Mouse (Mus musculus) CD4-positive helper T cell, adult 2 months (primary cell): ENCODE data around the gene Ascc3.

Experiments used
- DNase-seq: peaks from one replicate; pipeline ENCODE4 v3.0.0-alpha.2; 2012; ENCODE audit warnings: low read depth, missing footprints, low spot score

Gene Ascc3

DNA sequence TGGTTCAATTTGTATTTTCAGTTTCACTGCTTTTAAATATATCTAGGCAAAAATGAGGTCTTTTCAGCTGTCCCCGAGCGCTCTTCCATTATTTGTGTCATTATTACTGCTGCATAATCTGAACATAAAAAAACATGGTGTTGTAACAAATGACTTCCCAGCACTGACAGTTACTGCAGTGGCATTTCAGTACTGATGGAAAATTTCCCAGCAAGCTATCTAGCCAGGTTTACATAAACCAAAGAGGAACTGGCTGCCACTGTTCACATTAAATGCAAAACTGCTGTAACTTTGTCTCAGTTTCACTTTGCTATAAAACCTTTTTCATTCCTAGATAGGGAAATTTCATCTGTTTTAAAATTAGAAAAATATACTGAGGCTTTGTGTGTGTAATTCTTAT is 170.5 kb downstream of the Ascc3 start:
- no peak for DNase-seq

DNA sequence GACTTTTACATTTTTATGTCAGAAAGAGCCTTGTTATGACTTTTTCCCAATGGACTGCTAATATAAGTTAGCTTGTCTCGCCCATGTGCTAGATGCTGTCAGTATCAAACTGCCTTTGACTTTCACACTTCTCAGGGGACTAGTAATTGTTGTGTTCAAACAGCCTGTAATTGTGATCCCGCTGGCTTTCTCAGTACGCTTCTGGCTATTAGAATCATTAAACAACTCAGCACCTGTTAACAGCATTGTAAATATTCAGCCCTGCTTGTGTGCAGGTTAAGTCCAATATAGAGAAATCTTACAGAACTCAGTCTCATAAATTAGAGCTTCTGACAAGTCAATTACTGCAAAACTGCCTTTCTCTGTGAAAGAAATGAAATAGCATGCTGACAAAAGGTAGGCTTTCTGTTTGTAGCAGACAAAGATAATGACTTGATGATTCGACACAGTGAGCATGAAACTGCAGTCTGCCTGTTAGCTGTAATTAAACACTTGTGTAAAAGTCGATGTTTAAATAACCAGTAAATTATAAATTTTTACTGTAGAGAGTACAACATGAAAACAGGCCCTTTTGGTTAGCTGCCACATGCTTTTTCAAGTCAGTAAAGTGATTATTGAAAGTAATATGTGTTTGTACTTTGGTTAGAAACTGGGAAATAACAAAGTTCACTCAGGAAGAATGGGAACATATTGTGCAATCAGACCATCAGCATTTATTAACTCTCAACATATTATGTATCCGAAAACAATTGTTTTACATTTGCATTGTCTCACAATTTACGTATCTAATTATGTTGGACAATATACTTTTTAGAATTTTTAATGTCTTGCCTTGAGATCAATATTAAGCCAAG is 171.2 kb downstream of the Ascc3 start:
- no peak for DNase-seq

DNA sequence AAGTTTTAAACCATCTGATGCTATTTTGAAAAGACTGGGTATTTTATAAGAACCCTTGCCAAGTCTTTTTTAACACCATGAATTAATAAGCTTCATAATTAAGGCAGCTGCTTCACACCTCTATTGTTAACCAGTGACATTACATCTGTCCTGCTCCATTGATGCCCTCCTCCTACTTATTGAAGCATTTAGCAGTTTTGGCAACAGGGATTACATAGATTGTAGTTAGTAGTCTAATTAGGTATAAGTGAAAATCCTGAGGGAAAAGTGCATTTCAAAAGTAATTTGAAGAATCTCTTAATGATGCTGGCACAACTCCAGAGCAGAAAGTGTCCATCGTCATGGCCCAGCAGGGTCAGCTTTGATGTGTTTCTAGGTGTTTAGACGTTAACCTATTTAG is 180.3 kb downstream of the Ascc3 start:
- DNase-seq = no peak

DNA sequence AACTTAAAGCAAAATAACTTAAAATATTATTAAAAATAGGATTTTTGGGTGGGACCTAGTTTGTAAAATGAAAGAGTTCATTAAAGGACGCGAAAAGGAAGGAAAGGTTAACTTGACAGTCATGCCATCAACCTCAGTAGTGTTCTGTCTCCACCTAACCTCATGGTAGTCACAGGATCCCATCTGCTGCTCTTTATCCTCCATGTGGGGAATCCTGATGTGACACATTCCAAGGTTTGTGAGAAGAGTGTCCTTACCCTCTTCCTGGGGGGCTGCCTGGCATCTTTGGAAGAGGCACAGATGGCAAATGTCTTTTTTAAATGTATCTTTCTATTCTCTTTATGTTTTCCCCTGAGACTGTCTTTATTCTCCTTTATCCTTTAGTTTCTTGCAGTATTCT is 181.4 kb downstream of the Ascc3 start:
- DNase-seq = no peak

GRCm38 (mm10) chr10:50792840-50793239 is 200.4 kb downstream of the Ascc3 start:
- no peak for DNase-seq

GRCm38 (mm10) chr10:50801594-50801993 is 209.1 kb downstream of the Ascc3 start:
- DNase-seq = no peak

DNA sequence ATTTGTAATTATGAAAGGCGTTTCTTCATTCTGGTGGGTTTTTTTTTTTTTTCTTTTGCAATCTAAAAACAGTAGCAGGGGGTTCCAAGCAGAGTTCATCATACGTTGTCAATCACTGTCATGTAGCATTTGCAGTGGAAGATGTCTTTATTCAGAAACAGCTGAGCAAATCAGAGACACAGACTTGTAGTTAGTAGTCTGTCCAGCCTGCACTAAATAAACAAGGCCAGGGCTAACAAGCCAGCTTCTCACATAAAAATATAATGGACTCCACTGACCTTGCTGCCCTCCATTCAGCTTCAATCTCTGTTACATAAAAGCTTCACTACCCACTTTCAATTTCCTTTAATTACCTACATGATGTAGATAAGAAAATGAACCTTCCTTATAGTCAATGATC is 209.9 kb downstream of the Ascc3 start:
- DNase-seq = no peak

DNA sequence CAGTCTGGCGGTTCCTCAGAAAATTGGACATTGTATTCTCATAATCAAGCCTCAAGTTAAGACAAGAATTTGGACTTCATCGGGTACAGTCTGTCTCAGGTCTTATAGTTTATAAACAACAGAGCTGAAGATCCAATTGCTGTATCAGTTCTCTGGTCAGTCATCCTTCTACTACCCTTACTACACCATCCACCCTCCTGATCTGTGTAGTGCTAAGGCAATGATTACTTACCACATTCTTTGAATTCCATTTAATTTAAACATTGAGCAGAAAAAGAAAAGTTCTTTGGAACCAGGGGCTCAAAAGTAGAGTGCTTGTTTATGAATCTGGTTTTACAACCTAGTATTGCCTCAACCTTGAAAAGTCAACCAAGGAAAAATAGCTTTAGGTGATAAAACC is 213.7 kb downstream of the Ascc3 start:
- DNase-seq = no peak

DNA sequence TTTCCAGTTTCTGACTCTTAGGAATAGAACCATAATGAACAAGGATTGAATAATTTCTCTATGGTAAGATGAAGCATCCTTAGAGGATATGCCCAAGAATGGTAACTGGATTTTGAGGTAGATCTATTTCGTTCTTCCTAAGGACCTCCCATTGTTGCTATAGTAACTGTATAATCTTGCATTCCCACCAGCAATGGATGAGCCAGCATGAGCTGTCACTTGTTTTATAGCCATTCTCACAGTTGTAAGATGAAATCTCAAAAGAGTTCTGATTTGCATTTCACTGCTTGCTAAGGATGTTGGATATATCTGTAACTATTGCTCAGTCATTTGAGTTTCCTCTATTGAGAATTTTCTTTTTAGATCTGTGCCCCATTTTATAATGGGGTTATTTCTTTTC is 229.9 kb downstream of the Ascc3 start:
- DNase-seq = no peak

DNA sequence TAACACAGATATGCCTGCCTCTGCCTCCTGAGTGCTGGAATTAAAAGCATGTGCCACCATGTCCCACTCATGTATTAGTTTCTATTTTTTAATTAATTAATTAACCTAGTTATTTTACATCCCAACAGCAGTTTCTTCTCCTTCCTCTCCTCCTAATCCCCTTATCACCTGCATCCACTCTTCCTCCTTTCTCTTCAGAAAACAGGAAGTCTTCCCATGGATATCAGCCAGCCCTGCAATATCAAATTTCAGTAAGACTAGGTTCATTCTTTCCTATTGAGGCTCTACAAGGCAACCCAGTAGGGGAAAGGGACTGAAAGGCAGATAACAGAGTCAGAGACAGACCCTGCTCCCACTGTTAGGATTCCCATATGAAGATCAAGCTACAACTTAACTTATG is 234.4 kb downstream of the Ascc3 start:
- DNase-seq = no peak

DNA sequence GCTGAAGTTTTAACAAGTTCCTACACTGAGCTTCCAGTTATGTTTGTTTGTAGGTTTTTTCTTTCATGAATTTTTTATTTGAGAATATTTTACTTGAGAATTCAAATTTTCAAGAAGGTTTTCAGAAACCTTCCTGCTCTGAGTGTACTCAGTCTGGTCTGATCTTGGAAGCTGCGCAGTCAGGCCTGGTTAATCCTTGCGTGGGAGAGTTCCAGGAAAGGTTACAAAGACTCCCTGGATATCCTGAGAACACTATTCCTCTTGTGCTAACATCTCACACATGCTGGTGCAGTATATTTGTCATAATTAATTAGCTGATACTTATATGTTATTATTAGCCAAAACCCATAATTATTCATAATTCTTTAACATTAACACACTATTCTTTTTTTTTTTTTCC is 242.1 kb downstream of the Ascc3 start:
- no peak for DNase-seq

- DNase-seq = no peak
Measured at GRCm38 (mm10) chr10:50843363-50843762, 250.9 kb downstream of the Ascc3 start.

- no peak for DNase-seq
Measured at GRCm38 (mm10) chr10:50868202-50868601, 275.7 kb downstream of the Ascc3 start.

DNA sequence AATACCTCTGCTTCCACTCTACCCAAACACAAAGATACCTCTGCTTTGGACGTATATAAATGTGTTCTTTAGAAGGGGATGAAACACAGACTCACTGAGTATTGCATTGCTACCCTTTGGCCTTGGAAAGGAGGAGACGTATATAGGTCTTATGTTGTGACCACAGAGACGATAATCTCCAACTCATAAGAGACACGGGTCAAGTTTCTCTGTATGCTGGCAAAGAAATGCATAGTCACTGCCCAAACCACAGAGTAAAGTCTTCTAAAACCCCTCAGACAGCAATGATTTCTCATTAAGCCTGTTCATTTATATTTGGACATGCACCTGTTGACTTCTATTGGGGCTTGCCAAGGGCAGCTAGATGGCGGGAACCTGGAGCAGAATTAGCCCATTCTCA is 284.5 kb downstream of the Ascc3 start:
- no peak for DNase-seq

- DNase-seq = no peak
Measured at GRCm38 (mm10) chr10:50881476-50882069, 289.1 kb downstream of the Ascc3 start.

DNA sequence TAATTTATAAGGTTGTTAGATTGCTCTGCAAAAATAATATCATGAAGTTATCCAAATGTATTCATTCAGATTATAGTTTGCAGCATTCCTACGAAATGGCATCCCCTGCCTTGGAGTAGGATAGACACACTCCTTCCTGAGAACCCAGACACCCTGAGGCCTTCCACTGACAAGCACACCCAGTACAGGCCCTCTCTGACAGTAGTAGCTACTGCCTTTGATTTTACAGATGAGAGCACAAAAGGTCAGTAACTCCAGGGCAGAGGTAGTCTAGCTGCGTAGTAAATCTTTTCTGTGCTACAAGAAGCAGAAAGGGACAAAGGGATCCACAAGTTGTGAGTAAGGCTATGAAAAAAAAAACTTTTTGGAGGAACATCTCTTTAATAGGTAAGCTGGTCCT is 289.9 kb downstream of the Ascc3 start:
- DNase-seq = no peak

DNA sequence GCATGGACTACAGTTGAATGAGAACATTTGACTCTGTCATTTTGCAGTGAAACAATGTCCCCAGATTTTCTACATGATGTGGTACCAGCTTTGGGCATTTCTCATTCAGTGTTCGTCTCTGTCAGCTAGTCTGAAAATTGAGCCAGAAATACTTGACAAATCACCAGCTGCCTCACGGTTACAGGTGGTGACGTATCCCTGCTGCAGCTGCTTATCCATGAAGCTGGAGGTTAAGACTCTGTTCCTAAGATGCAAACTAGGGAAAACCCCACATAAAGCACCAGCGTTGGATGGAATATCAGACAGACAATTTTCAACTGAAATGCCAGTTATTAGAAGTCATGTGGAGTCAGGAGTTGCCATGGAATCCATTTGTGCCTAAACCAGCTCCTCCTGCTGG is 293.8 kb downstream of the Ascc3 start:
- no peak for DNase-seq

GRCm38 (mm10) chr10:50890621-50891020 is 298.2 kb downstream of the Ascc3 start:
- DNase-seq = no peak

GRCm38 (mm10) chr10:50891876-50892711 is 299.6 kb downstream of the Ascc3 start:
- DNase-seq = no peak

DNA sequence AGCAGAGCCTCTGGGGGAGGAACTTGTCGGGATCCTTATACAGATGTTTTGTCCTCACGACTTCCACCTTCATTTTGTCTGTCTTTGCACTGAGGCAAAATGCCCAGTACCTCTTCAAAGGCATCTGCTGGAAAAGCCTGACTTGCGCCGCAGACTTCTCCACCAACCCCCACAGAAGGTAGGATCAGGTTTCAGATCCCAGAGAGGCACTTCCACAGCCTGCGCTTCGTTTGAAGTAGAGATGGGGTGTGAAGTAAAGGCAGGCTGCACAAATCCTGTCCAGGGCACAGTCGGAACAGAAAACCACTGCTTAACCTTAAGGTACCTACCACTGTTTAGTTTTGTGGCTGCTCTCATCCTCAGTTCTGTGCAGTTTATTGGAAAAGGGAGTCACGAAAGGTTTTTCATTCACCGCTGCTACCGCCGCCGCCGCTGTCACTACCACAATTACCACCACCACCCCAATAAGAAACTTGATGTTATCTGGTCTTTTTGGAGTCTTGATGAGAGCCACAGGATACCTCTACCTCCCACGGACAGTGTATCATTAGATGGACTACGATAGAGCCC is 300.4 kb downstream of the Ascc3 start:
- no peak for DNase-seq

- no peak for DNase-seq
Measured at GRCm38 (mm10) chr10:50893546-50893945, 301.1 kb downstream of the Ascc3 start.
